Mouse (Mus musculus): ENCODE measurements around the gene Map4k4.

Gene Map4k4

DNA sequence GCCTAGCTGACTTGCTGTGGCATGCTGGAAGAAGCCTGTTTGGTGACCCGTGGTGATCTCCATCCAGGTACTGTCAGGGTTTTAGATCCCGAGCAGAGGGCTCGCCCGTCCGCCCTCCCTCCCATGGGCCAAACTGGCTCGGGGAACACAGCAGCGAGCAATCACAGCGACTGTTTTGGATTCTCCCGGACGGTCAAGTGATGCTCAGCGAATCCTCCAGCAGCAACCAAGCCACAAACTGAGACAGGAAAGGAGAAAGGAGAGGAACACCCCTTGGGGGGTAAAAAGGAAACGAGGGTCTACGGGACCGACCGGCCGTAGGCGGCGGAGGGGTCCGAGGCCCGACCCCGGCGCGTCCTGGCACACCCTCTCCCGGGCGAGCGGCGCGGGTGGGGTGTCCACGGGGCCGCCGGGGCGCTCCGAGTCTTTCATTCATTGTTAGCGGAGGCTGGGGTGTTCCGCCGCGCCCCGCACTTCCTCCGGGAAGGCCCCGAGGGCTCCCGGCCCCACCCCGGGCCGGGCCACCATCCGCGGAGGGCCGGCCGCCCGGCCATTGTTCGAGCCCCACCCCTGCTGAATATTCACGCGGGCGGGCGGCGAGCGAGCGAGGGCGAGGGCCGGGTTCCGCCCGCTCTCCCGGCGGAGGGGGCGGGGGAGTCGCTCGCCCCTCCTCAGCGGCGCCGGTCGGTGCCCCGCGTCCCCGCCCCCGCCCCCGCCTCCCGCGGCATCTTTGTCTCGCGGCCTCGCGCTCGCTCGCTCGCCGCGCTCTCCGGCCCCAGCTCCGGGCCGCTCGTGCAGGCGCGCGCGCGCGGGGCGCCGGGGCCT is at the start of gene Map4k4:
Gene Map4k4 (plus strand): TSS at position 733 of the 825 bp plus-strand sequence.
- DNase-seq: peak; percentile 88 to 94

DNA sequence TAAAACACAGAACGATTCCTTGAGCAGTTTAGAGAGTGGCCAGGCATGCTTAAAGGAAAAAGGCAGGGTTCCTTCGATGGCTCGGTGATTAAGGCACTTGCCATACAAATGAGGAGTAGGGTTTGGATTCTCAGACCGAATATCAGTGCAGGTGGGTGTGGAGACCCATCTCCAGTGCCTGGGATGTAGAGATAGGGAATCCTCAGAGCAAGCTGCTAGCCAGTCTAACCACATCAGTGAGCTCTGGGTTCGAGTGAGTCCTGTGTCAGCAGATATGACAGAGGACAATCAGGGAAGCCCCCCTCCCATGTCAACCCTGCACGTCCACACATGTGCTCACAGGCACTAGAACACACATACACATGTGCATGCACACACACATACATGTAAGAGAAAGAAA is 44.8 kb upstream of the Map4k4 start:
- DNase-seq: no peak

DNA sequence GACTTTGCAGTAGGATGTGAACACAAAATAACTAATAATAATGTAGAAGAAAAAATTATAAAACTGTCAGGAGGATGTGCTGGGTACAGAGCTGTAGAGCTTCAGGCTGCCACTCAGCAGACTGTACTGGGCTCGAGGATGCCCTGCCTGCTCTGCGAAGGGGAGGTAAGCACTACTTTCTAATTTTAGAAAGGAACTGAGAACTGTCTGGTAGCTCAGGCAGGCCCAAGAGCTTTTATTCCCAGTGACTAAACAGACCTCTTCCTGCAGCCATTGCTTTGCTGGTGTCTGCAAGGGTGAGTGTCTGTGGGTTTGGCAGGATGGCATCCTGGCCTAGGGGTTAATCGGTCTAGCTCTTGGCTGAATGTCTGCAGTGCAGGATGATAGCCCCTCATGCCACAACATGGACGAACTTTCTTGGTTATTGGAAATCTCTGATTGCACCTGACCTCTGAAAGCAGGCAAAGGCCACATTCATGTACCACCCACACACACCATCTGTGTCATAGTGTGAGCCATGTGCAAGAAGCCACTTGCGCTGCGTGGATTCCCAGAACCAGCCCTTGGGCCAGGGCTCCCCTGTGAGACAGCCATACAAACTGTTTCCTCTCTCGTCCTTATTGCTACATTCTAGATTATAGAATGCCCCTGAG is 43.8 kb upstream of the Map4k4 start:
- no peak for DNase-seq

DNA sequence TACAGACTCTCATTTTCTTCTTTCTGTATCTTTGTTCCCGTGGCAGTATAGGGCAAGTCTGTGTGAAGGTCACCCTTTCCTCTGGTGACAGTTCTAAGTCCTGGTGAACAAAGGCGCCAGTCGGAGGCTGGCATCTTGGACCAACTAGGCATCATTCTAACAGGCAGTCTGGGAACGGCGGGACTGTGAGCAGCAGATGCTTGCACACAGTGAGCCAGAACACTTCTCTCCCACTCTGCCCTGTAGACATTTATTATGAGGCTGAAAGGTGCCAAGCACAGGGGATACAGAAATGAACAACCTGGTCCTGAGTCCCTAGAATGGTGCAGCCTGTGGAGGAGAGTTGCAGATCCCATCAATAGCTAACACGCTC is 43.3 kb upstream of the Map4k4 start:
- no peak for DNase-seq

DNA sequence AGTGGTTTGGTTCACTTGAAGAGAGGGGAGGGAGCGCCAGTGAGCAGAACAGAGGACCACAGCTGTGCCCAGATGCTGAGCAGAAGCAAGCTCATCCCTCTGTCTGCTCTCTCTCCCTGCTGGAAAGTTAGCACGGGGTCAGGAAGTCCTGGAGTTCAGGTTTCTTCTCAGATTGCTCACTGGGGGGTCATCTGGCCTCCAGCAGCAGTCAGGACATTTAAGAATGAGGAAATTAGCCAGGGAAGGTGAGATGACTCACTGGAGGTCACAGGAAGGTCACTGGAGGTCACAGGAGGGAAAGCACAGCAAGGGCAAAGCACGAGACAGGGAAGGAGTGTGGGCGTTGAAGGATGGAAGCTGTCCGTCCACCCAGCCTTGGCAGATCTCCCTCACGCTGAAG is 41.5 kb upstream of the Map4k4 start:
- DNase-seq: no peak

DNA sequence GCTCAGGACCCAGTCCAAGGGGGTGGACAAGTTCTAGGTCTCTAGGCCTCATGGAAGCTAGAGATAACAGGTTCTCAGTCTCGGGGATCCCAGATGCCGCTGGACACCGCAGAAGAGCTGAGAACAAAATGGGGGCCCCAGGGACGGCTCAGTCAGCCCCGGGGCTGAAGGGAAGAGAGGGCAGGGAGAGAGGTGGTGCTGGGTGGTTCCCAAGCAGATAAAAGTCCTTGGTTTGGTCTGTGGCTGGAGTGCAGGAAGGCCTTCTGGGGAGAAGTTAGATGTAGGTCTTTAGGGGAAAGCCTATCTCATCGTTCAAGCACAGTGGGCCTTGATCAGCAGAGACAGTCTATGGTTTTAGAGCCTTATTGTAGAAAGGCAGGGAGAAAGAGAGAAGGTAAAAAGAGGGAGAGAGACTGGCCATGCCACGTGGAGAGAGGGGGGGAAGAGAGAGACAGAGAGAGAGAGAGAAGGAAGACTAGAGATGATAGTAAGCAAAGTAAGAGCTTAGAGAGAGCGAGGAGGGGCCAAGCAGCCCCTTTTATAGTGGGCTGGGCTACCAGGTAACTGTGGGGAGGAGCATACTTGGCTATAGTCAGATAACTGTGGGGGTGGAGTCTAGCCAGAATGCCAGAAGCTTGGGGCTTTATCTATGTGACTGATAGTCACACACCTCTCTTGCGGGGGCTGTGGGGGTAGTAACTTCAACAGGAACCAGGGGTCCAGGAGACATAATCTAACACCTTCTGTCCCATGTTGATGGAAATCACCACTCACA is 34.2 kb upstream of the Map4k4 start:
- DNase-seq: no peak

DNA sequence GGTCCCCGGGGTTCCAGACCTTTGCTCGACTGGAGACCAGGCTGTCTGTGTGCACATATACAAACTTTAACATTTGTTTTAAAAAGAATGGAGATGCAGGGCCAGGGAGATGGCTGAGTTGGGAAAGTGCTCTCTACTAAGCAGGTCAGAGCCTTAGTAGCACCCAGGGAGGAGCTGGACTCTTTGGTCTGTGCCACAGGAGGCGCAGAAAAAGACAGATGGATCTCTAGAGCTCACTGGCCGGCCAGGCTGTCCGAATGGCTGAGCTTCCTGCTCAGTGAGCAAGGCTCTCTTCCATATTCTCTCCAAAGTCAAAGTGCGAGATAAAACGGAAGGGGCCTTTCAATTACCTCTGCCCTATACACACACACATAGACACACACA is 33.6 kb upstream of the Map4k4 start:
- no peak for DNase-seq

DNA sequence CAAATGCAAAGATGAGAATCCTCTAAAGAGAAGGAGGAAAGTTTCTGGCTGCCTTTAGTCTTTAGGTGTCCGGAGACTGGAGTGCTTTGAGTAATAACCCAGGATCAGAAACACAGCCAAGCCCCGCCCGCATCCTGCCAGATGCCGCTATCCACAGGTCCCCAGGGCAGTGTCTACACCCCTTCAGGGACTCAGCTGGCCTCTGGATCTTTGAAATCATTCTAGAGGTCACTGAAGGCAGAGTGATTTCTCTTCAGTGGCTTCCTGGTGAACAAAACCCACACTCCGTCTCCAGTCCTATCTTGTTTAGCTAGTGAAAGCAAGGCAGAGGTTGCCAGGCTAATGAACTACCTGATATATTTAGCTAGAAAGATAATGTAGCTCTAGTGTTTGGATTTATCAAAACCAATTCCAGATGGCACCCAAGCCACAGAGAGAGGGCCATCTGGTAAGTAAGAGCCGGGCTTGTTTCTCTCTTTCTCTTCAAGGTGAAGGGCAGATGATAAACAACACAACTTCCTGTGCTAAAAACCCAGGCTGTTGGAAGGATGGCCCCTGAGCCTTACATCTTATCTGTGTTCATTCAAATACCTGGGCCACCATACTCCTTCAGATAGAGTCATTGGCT is 32.6 kb upstream of the Map4k4 start:
- DNase-seq: peak; percentile 33 to 57

DNA sequence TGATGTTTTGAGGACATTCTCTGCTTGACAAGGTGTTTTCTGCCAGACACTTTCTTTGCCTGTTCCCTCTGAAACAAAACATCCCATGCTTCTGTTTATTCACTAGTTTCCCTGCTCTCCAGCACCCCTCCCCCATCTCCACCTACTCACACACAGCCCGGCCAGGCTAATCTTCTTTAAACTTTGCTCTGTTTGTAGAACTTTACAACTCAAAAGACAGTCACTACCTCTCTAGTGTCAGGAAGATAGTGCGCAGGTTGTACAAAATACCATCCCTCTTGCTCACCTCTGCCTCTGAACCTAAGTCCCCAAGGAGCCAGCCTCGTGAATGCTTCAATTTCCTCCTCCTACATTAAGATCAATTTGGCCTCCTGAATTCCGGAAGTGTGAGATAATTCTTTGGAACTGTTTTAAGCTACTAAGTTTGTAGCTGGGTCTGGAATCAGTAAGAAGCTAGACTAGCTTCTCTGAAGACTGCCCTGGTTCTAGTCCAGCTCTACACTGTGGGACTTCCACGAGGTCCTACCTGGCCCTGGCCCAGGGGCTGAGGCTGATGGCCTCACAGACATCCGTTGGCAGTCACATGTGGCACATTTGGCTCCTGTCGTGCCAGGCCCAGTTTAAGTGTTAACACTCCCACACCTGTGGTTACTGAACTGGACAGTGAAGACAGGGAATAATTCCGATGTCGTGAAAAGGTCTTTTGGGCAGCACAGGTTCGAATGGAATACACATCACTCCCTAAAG is 31.7 kb upstream of the Map4k4 start:
- no peak for DNase-seq

DNA sequence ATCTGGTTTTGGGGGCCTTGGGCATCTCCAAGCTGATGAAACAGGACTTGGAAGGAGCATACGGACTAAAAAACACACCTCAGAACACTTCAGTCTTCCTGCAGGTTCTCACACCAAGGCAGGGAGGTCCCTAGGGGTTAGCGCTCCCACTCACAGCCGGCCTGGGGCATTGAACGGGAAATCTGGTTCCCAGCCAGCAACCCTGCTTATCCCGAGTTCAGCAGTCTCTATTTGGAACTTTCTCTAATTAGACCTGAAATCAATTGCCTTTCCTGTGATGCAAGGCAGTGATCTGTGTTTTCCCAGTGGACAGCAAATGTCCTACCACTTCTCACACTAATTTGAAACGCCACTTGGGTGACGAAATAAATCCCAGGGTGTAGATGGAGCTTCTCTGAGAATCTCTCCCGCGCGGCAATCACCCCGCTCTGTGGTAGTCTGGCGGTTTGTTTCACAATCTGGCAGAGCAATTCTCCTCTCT is 31.0 kb upstream of the Map4k4 start:
- no peak for DNase-seq

DNA sequence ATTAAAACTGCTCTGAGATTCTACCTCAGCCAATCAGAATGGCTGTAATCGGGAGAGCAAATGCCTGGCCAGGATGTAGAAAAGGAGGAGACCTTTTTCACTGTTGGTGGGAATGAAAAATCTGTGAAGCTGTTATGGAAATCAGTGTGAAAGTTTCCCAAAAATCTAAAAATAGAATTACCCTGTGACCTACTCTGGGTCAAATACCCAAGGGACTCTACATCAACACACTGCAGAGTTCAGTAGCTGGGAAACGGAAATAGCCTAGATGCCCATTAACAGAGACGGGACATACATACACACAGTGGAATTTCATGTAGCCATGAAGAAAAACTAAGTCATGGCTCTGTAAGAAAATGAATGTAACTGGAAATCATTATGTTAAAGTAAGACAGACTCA is 22.7 kb upstream of the Map4k4 start:
- no peak for DNase-seq

DNA sequence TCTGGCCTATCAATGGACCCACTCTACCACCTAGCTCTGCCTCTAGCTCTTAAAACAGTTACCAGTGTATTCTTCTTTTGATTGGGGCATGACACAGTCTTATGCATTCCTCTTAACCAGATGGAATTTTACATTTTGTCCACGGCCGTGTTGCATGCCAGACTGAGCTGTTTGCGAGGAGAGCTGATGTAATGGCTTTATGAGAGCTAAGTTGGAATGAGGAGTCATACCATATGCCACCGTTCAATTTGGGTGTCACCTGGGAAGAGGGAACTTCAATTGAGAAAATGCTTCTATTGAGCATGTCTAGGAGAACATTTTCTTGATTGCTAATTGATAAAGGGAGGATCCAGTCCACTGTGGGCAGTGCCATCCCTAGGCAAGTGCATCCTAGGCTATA is 18.2 kb upstream of the Map4k4 start:
- no peak for DNase-seq

DNA sequence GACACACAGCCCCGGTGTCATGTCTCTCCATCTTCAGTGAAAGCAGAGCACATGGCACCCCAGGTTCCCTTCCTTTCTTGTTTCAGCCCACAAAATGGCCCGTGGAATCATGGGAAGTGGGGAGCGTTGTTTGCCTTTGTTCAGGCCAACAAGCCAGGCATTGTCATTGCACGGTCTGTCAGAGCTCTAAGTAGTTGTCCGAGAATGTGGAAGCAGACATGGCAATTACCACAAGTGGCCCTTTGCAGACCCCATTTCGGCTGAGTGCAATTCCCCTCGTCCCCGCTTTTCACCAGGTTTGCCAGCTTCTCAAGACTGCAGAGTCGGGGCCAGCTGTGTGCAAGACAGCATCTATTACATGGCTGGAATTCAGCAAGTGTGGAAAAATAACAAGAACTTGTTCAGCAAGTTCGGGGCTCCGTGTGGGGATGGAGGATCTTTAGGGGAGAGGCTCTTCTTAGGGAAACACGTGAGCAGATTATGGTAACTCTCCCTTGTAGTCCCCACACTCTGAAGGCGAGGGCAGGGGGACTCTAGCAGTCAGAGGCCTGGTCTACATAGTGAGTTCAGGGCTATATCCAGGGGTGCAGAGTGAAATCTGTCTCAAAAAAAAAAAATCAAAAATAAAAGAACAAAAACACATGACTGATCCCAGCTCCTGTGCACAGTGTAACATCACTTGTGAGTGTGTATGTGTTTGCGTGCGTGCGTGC is 15.8 kb upstream of the Map4k4 start:
- no peak for DNase-seq

DNA sequence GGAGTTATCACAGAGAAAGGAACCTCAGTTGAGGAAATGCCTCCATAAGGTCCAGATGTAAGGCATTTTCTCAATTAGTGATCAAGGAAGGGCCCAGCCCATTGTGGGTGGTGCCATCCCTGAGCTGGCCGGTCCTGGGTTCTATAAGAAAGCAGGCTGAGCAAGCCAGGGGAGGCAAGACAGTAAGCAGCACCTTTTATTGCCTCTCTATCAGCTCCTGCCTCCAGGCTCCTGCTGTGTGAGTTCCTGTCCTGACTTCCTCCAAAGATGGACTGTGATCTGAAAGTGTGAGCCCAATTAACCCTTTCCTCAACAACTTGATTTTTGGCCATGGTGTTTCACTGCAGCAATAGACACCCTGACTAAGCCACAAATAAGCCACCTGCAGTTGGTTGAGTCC is 12.7 kb upstream of the Map4k4 start:
- DNase-seq: no peak

DNA sequence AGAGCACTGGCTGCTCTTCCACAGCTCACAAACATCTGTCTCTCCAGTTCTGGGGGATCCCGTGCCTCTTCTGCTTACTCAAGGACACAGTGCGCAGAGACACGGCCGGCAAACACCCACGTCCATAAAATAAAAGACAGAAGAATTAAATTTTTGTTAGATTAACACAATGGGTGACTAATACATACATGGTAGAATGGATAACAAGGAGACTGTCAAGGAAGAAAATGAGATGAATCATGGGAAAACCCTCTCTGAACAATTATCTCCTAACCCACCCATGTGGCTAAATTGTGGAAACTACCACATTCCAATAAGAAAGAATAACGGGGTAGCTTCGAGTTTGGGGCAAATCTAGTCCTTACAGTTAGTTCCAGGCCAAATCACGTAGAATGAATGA is 11.3 kb upstream of the Map4k4 start:
- no peak for DNase-seq

DNA sequence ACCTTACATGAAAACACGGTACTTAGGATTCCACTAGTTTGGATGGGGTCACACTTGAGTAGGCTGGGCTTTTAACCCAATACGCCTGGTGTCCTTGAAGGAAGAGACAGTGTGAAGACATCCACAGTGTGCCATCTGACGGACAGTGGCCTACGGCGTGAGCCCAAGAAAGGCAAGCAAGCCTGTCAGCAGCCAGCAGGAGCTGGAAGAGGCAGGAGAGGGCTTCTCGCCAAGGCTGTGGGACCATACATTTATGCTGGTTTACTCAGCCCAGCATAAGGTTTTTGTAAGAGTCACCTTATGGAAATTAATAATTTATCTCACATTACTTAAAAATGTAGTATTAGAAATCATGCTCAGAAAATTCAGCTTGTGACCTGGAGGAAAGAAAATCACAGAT is 10.7 kb upstream of the Map4k4 start:
- DNase-seq: no peak

DNA sequence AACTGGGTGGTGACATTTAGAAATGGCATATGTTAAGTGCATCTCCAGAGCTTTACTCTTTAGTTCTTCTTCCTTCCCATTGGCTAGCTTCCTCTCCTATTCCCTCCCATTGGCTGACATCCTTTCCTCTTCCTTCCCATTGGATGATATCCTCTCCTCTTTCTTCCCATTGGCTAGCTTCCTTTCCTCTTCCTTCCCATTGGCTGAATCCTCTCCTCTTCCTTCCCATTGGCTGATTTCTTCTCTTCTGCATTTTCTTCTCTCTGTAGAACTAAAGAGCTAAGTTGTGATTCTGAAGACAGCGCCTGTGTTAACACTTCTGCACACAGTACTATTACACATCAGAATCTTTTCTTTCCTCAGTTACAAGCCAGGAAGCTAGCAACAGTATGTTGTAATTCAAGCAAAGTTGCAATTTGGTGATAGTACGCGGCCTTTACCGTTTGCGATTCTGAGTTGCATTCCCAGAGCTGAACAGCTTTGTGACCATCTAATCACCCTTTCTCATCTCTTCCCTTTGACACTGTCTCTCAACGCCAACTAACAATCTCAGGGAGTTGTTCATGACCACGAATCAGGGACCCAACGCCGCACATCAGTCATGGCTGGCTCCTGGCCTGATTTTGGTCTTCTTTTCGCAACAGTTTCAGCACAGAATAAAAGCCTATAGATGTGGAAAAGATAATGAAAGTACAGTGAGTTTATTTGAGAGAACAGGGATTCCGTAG is 7.4 kb upstream of the Map4k4 start:
- DNase-seq: no peak

DNA sequence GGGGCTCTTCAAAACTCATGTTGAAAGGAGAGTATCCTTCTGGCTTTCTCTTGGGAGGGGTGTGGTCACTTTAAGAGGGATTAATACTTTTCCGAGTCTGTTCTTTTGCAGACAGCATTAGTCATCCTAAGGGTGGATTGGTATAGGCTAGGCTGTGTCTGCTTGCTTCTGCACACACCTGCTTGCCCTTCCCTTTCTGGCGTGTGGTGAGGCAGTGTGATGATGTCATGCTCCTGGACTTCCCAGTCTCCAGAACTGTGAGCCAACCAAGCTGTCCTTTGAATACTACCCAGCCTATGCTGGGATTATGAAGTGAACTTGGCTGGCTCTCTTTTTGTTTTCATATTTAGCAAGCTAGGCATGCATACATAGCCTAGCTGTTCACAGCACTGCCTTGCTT is 5.6 kb upstream of the Map4k4 start:
- DNase-seq: no peak

DNA sequence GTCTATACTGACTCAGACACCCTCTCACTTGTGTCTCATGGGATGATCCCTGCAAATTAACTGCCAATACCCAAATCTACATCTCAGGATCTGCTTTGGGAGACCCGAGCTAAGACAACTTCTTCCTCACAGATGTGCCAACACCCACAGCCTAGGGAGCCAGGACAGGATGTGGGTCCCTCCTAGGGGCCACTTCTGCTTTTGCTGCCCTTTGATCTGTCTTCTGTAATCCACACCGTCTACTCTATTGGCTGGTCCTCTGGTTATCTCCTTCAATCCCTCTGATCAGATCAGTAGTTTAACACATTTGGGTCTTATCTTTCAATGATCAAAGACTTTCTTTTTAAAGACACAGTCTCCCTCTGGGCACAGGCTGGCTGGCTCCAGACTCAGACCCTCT is 5.2 kb upstream of the Map4k4 start:
- DNase-seq: no peak

DNA sequence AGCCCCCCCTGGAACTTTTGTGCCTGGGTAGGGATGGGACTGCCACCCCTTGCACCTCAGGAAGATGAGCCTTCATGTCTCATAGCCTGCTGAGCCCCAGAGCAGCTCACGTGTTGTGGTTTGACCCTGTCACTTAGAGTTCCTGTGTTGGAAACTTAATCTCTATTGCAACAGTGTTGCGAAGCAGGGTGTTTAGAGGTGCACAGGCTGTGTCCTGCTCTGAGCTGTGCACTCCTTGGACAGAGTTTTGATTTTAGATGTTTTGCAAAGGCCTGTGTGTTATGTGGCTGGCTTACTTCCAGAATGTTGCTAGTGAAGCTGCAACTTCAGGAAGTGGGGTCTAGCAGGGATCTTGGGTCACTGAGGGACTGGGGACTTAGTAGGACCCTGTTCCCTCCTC is 4.1 kb upstream of the Map4k4 start:
- DNase-seq: no peak

DNA sequence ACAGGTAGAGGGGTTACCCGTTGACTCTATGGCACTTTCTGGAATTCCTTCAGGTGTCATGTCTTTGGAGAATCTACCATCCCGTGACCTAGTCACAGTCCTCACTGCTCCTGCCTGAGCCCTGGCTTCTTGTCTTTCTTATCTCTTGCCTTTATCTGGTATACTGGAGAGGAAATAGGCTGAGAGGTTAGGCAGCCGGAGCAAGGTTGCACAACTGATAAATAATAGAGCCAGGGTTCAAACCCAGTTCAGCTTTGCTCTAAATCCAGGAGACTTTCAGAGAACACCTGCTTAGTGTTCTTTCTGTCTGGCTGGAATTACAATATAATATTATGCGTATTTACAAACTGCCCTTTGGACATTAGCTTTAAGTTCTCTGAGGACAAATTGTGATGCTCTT is 2.0 kb upstream of the Map4k4 start:
- DNase-seq: no peak
